Mouse (Mus musculus): ENCODE measurements at regions not wholly inside any gene's neighbourhood (a gene's known extent, or its start where the extent isn't known, plus 50 kb on each side); places are given as distances from the start of the nearest gene placed in this dataset.

- no peak for ATAC-seq (ENCODE audit: extremely low read depth, insufficient number of reproducible peaks, low FRiP score, poor library complexity, severe bottlenecking)
These were observed 698.7 kb upstream of the Cited2 start for GRCm38 (mm10) chr10:17024294-17024665.

DNA sequence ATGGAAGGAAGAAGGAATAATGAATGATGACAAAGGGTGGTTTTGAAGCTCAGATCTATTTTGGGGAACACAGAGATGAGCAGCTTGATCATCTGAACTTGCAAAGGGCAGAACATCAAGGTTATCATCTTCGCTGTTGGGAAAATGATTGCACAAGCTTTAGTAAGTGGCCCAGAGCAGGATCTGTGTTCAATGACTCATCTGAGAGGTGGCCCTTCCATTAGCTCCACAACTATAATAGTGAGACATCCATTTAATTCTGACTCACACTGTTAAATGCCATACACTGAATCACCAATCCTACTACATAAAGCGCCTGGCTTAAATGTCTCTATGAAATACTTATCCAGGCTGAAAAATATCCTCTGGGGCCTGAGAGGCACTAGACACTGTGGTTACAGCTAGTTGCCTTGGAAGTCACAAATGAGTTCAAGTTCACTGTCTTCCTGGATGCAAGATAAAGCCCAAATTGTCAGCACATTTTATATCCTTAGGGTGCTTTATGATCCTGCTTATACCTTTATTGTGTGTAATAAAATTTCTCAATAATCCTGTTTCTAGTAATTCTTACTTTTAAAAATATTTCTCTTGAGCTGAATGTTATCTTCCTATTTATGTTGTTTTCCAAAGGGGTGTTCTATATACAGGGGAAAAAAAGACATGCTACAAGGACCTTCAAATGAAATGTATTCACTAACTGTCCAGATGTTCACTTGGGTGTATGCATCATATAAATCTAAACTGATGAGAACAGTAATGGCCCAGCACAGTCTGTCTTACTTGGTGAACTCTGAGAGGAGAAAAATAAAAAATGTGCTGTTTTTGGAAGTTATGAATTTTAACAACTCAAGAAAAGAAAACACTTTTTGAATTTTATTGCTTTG, 687.9 kb upstream of the Cited2 start:
- ATAC-seq (ENCODE audit: extremely low read depth, insufficient number of reproducible peaks, low FRiP score, poor library complexity, severe bottlenecking): no peak

GRCm38 (mm10) chr10:17038259-17039043, 684.6 kb upstream of the Cited2 start:
- no peak for ATAC-seq (ENCODE audit: extremely low read depth, insufficient number of reproducible peaks, low FRiP score, poor library complexity, severe bottlenecking)

DNA sequence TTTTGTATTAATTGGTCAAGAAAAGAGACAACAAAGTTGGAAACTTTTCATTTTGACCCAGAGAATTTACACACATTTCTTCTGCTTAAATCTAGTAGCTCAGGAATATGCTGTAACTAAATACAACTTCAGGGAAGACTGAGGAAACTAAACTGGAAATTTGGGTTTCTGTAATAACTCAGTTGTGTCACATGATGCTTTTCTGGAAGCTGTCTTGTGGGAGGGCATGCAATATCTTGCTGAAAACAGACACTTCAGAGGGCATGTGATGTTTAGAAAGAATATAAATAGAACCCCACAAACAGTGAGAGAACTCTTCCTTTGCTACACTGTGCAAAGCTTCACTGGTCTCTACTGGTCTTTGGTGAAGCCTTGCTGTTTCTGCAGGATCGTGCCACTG, 680.9 kb upstream of the Cited2 start:
- no peak for ATAC-seq (ENCODE audit: extremely low read depth, insufficient number of reproducible peaks, low FRiP score, poor library complexity, severe bottlenecking)

GRCm38 (mm10) chr10:17042973-17043372, 680.0 kb upstream of the Cited2 start:
- ATAC-seq (ENCODE audit: extremely low read depth, insufficient number of reproducible peaks, low FRiP score, poor library complexity, severe bottlenecking): no peak

GRCm38 (mm10) chr10:17046765-17047164, 676.3 kb upstream of the Cited2 start:
- no peak for ATAC-seq (ENCODE audit: extremely low read depth, insufficient number of reproducible peaks, low FRiP score, poor library complexity, severe bottlenecking)

GRCm38 (mm10) chr10:17072906-17073305, 650.1 kb upstream of the Cited2 start:
- no peak for ATAC-seq (ENCODE audit: extremely low read depth, insufficient number of reproducible peaks, low FRiP score, poor library complexity, severe bottlenecking)

DNA sequence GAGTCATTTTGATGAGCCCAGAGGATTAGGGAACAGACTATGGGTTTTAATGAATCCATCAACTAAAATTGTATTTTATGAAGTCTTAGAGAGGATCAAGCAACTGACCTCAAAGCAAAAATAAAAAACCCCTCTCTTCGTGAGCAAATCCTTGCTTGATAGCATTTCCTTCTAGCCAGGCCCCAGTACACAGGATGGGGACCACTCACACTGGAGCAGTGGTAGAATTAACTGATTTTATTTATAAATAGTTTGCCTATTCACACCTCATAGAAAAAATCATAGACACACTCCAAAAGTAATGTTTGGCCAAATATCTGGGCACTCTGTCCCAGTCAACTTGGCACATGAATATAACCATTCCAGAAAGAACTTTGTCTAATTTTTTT, 649.0 kb upstream of the Cited2 start:
- no peak for ATAC-seq (ENCODE audit: extremely low read depth, insufficient number of reproducible peaks, low FRiP score, poor library complexity, severe bottlenecking)

DNA sequence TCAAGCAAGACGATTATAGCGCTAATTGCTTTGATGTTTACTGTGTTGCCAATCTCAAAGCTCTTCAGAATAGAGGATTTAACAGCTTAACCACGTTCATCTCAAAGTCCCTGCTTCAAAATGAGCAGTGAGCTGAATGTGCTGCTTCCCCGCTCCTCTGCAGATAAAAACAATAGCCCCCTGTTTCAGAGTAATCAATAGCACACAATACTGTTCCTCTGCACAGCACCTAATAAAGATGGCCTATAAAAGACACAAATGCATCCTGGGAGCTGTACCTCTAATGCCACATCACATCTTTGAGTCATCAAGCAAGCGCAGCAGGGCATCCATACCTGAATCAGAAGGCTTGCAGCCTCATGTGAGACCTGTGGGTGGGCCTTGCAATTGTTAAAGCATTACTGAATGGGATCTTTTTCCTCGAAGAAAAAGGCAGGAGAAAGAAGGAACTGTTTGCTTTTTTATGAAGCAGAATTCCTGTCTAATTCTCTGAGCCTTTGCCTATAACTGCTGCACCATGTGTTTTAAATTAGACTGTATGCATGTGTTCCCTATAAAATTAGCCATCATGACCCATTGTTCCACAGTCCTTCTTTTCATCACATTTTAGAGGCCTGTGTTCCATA, 648.5 kb upstream of the Cited2 start:
- no peak for ATAC-seq (ENCODE audit: extremely low read depth, insufficient number of reproducible peaks, low FRiP score, poor library complexity, severe bottlenecking)

- ATAC-seq (ENCODE audit: extremely low read depth, insufficient number of reproducible peaks, low FRiP score, poor library complexity, severe bottlenecking): no peak
These were observed 647.9 kb upstream of the Cited2 start for GRCm38 (mm10) chr10:17075147-17075546.

DNA sequence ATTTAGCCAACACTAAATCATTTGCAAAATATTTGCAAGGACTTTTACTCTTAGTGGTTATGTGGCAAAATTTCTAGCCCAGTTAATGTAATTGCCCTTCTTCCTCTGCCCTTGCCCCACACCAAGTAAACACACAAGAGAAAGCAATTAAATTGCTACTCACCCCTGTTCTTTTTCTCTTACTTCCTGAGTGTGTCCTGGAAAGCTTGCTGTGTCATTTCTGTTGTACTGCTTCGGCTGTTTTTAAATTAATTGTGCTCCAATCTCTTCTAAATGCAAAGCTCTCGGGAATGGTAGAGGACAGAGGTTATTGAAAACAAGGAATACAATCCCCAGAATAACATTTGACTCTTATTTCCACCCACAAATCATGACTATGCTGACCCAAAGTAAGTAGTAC, 647.4 kb upstream of the Cited2 start:
- ATAC-seq (ENCODE audit: extremely low read depth, insufficient number of reproducible peaks, low FRiP score, poor library complexity, severe bottlenecking): no peak

DNA sequence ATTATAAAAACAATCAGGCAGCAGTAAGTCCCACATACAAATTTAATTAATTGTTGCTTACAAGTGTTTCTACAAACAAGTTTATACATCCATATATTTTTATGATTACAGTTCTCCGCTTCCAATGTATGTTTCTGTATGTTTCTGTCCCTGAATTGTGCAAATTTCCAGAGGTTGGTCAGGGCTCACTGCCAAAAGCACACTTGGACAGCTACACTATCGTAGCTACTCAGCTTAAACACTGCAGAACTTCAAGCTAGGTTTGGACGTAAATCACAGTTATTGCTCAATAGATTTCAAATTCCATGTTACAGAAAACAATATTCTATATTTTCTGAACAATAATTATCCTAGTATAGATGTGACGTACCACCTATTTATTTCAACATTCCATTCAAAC, 646.8 kb upstream of the Cited2 start:
- no peak for ATAC-seq (ENCODE audit: extremely low read depth, insufficient number of reproducible peaks, low FRiP score, poor library complexity, severe bottlenecking)

GRCm38 (mm10) chr10:17077580-17077979, 645.4 kb upstream of the Cited2 start:
- no peak for ATAC-seq (ENCODE audit: extremely low read depth, insufficient number of reproducible peaks, low FRiP score, poor library complexity, severe bottlenecking)

DNA sequence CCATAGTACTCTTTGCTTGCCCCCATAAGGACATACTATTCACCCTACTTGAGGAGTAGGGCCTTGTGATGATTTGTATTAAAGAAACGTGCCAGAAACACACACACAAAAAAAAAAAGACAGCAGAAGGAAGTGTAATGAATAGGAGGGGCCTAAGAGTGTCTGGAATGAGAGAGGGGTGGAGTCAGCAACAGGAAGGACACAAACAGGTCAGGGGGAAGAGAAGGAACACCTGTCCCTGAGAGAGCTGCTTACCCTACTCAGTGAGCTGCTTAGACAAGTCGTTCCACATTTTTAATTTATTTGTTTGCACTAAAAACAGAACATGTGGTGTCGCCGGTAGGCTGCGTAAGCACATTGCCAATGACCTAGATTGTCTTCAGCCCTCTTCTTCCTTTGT, 642.2 kb upstream of the Cited2 start:
- no peak for ATAC-seq (ENCODE audit: extremely low read depth, insufficient number of reproducible peaks, low FRiP score, poor library complexity, severe bottlenecking)

DNA sequence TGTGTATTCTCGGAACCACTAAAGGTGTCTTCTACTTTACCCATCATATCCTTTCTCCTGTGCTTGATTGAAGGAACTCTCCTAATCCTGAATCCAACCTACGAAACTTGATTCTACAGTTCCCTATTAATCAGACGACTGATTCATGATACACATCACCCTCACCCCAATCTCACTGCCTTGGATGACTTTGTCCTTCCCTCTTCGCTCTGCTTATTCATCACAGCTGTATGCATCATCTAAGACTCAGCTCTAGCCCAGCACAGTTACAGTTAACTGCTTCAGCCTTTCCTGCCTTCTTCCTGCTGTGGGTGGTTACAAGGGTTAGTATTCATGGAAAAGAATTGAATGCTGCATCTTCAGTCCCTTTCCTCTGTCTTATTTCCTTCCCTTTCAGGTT, 640.1 kb upstream of the Cited2 start:
- no peak for ATAC-seq (ENCODE audit: extremely low read depth, insufficient number of reproducible peaks, low FRiP score, poor library complexity, severe bottlenecking)

DNA sequence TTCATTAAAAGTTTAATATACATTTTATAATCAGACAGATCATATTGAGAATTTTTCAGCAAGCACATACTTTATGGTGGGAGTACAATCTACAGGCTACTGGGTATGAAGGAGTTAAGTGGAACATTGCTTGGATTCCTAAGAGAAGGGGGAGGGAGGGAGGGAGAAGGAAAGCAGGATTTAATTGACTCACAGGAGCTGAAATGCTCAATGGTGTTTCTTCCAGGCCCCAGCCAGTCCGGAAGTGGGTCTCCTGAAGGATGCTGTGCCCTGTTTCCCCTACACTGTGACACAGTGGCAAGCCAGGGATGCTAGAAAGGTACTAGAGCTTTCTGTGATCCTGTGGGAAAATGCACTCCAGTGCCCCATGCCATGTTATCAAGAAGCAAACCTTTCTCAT, 621.0 kb upstream of the Cited2 start:
- no peak for ATAC-seq (ENCODE audit: extremely low read depth, insufficient number of reproducible peaks, low FRiP score, poor library complexity, severe bottlenecking)

- no peak for ATAC-seq (ENCODE audit: extremely low read depth, insufficient number of reproducible peaks, low FRiP score, poor library complexity, severe bottlenecking)
These were observed 619.6 kb upstream of the Cited2 start for GRCm38 (mm10) chr10:17103416-17103815.

GRCm38 (mm10) chr10:17106831-17107230, 616.2 kb upstream of the Cited2 start:
- ATAC-seq (ENCODE audit: extremely low read depth, insufficient number of reproducible peaks, low FRiP score, poor library complexity, severe bottlenecking): no peak

- ATAC-seq (ENCODE audit: extremely low read depth, insufficient number of reproducible peaks, low FRiP score, poor library complexity, severe bottlenecking): no peak
These were observed 611.9 kb upstream of the Cited2 start for GRCm38 (mm10) chr10:17111071-17111470.

DNA sequence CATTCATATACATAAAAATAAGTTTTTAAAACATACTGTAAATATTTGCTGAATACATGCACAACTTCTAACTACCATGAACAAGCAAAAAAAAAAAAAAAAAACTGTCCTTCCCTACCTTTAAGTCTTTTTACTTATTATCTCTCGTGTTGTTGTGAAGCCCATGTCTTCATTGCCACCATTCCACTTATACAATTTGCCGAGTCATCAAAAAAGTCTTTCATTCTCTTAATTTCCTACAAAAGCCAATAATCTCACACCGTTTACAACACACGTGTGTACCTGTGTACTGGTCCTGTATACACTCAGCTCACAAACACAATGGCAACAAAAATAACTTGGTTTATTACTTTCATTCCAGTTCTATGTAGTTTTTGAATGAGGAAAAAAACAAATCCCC, 608.2 kb upstream of the Cited2 start:
- no peak for ATAC-seq (ENCODE audit: extremely low read depth, insufficient number of reproducible peaks, low FRiP score, poor library complexity, severe bottlenecking)

Data from neutrophil, adult 5-6 weeks (primary cell).